In the genomic region with DNA sequence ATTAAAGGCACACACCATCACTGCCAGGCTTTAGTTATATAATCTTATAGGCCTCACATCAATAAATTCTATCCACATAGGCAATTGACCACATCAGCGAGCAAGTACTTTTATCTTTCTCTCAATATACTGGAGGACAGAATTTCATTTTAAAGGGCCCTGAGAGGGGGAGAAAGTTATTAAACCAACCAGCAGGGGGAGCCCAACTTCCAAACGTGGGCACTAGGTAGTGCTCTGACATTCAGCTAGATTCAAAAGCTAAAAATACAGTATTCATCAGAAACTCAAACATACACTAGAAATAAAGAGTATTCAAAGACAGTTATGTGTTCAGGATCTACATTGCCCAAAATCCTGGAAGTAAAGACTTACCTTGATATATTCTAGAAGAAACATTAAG, we compare ENCODE assay signal across 8 mouse cellular contexts.
A peak's percentile ranks its signal among the peaks of the same experiment; 100 is the strongest.
DNase-seq lines count a peak whose midpoint lies in the region; ATAC-seq and TF ChIP-seq lines count a peak whose summit lies in the region.

No protein-coding gene starts in this region.

- TF ChIP-seq POLR2A in cerebellum, adult 2 months (IDR thresholded peaks at IDR 0.05; ENCODE audit: borderline replicate concordance, insufficient read depth, low read length): no peak
- TF ChIP-seq POLR2A in limb, embryonic 14.5 days (IDR thresholded peaks at IDR 0.05; ENCODE audit: borderline replicate concordance, extremely low read depth, insufficient read depth, insufficient read length): no peak

- peak; percentile 44; the same call in 1 of the 2 replicates for ATAC-seq in limb, embryonic 14.5 days (ENCODE audit: low FRiP score, low read depth)

- H3K27me3 ChIP-seq in cerebellum, adult 2 months (ENCODE audit: control insufficient read depth, insufficient read depth, low read length): no peaks in the 10 kb centered on the region
- no peaks in the 10 kb centered on the region for H3K27me3 ChIP-seq in limb, embryonic 14.5 days (ENCODE audit: control insufficient read depth, insufficient read depth, low read length)

- H3K9me3 ChIP-seq in limb, embryonic 14.5 days (ENCODE audit: control insufficient read depth, low read length): no peaks in the 10 kb centered on the region

- WGBS in cerebellum, adult 2 months: 20% methylated on average over 2 of the region's 2 CpGs
- WGBS in limb, embryonic 14.5 days: 11% methylated on average over 2 of the region's 2 CpGs

- no peak overlapping the region for H3K4me3 ChIP-seq in cerebellum, adult 2 months (replicated peaks; ENCODE audit: insufficient read depth, low read depth, low read length)
- no peak overlapping the region for H3K4me3 ChIP-seq in limb, embryonic 14.5 days (replicated peaks; ENCODE audit: low read length)

- DNase-seq in 3134 (ENCODE audit: extremely low read depth, insufficient read length, low spot score) (peak; percentile 6), MN1 (ENCODE audit: low spot score) (peak; percentile 86)
- peak; percentile 69 to 72 for DNase-seq in cerebellum, adult 2 months
- DNase-seq in frontal cortex, postnatal 10 days (ENCODE audit: low spot score in 2 of 2): peak; percentile 29 to 64
- peak; percentile 47 to 71 for DNase-seq in kidney, adult 8-10 months
- peak; percentile 87 for DNase-seq in limb, embryonic 14.5 days (ENCODE audit: low spot score)
- DNase-seq in neural tube, embryonic 10.5 days (ENCODE audit: extremely low spot score, low spot score): peak; percentile 39
- DNase-seq in thymus, postnatal 10 days (ENCODE audit: low spot score in 2 of 2): peak; percentile 14 to 73

- H3K4me2 ChIP-seq in limb, embryonic 14.5 days (replicated peaks; ENCODE audit: low read depth, low read length, severe bottlenecking): no peak overlapping the region

- H3K4me1 ChIP-seq in cerebellum, adult 2 months (ENCODE audit: control insufficient read depth, insufficient read depth, low read length): no peaks in the 10 kb centered on the region
- H3K4me1 ChIP-seq in limb, embryonic 14.5 days (ENCODE audit: control insufficient read depth, insufficient read depth, low read length): no peaks in the 10 kb centered on the region

- H3K9ac ChIP-seq in limb, embryonic 14.5 days (ENCODE audit: low read depth, low read length, severe bottlenecking): no peak overlapping the region

- H3K27ac ChIP-seq in cerebellum, adult 2 months (ENCODE audit: insufficient read depth, low read length): no peak overlapping the region
- no peak overlapping the region for H3K27ac ChIP-seq in limb, embryonic 14.5 days (replicated peaks; ENCODE audit: low read depth, low read length)

- TF ChIP-seq CTCF in cerebellum, adult 2 months (IDR thresholded peaks at IDR 0.05; ENCODE audit: borderline replicate concordance, insufficient read depth, low read depth, low read length): peak; percentile 74

- H3K36me3 ChIP-seq in limb, embryonic 14.5 days (ENCODE audit: control insufficient read depth, insufficient read depth, low read length): no peaks in the 10 kb centered on the region

Comparison
In these comparisons a context has a peak if more than half of its experiments do, and no peak if none do; other contexts are left out.
1. DNase-seq: peak in every context shown above with its lines; median percentile 87 in limb, embryonic 14.5 days; 86 in MN1; 70 in cerebellum, adult 2 months; 59 in kidney, adult 8-10 months; 46 in frontal cortex, postnatal 10 days; 44 in thymus, postnatal 10 days; 39 in neural tube, embryonic 10.5 days; 6 in 3134.